Mouse (Mus musculus) layer of hippocampus, postnatal 25 days (tissue): Measurements from ENCODE around the gene Nup188. TPM values are rescaled to one million over a fixed set of nuclear protein-coding genes. Genes with fewer than 3 reads are reported as not detected.

ENCODE experiments used
- DNase-seq, 2 experiments: peaks; one replicate each; pipeline ENCODE4 v3.0.0; 2022; ENCODE audit warnings: mixed read lengths in 2 of 2, low spot score in 1 of 2; ENCODE audit errors: extremely low spot score in 1 of 2
- microRNA-seq, 2 experiments: library from miRNA; unstranded; fragments of <30 nt; microRNA quantifications; one replicate each; pipeline ENCODE4 v1.2.0; 2021
- total RNA-seq, 2 experiments: library from RNA; stranded (reverse); gene quantifications; 2 replicates each; pipeline ENCODE4 v1.2.3; 2021

Nup188 gene
- total RNA-seq, 2 experiments from 2014 or later: 18.7 to 22.0 TPM

- DNase-seq: no peak
These were observed 94.6 kb downstream of the Nup188 start for GRCm38 (mm10) chr2:30380564-30381376.

GRCm38 (mm10) chr2:30381377-30381725 is 95.2 kb downstream of the Nup188 start:
- no peak for DNase-seq

GRCm38 (mm10) chr2:30384814-30385213 is 98.6 kb downstream of the Nup188 start:
- no peak for DNase-seq

- no peak for DNase-seq
These were observed 99.4 kb downstream of the Nup188 start for GRCm38 (mm10) chr2:30385591-30385990.

- no peak for DNase-seq
These were observed 100.7 kb downstream of the Nup188 start for GRCm38 (mm10) chr2:30386913-30387312.

GRCm38 (mm10) chr2:30389000-30389399 is 102.8 kb downstream of the Nup188 start:
- no peak for DNase-seq

GRCm38 (mm10) chr2:30392114-30392576 is 105.9 kb downstream of the Nup188 start, which contains the start of gene Dolpp1:
Dolpp1 (plus strand) TSS chr2:30392254.
- DNase-seq: peak; percentile 82 to 96

- DNase-seq: peak; percentile 37 to 51
These were observed 106.6 kb downstream of the Nup188 start for GRCm38 (mm10) chr2:30392577-30393369.

GRCm38 (mm10) chr2:30393370-30393656 is 107.1 kb downstream of the Nup188 start:
- DNase-seq: no peak

Small RNA genes within 50 kb of the gene (microRNA-seq; reads per million reads assigned to microRNA genes)
- 0 reads per million in 2 experiments for gene Gm47292

Other genes starting within 250 kb of the Nup188 start
- gene Wdr34, start 237.5 kb upstream of the Nup188 start, total RNA-seq: 10 to 100 TPM; 32.5 to 33.0 TPM
- gene Set, start 229.0 kb upstream of the Nup188 start, total RNA-seq: 100 to 1,000 TPM; 187 to 188 TPM
- gene Pkn3, start 208.7 kb upstream of the Nup188 start, total RNA-seq: 1 to 10 TPM; 1.2 to 1.9 TPM
- gene Zdhhc12, start 192.7 kb upstream of the Nup188 start, total RNA-seq: 10 to 100 TPM in 1 of 2 experiments, 1 to 10 TPM in 1; 9.9 to 11.4 TPM
- 100 to 1,000 TPM; 191 to 213 TPM for gene Zer1, start 161.8 kb upstream of the Nup188 start, total RNA-seq
- 10 to 100 TPM; 59.0 to 61.6 TPM for gene Tbc1d13, start 152.7 kb upstream of the Nup188 start, total RNA-seq
- 10 to 100 TPM; 22.7 to 25.0 TPM for gene Endog, start 114.9 kb upstream of the Nup188 start, total RNA-seq
- gene Spout1, start 107.9 kb upstream of the Nup188 start, total RNA-seq: 10 to 100 TPM; 35.1 to 35.4 TPM
- gene Kyat1, start 80.5 kb upstream of the Nup188 start, total RNA-seq: 10 to 100 TPM; 17.1 to 18.4 TPM
- gene Lrrc8a, start 48.7 kb upstream of the Nup188 start, total RNA-seq: 10 to 100 TPM; 57.1 to 60.7 TPM
- gene Gm28035, start 45.8 kb upstream of the Nup188 start, total RNA-seq: 1 to 10 TPM; 6.1 to 7.4 TPM
- 10 to 100 TPM; 18.6 to 24.8 TPM for gene Phyhd1, start 20.2 kb upstream of the Nup188 start, total RNA-seq
- gene Gm28038, start 5.4 kb upstream of the Nup188 start, total RNA-seq: not detected
- gene Dolk, start 63 bp upstream of the Nup188 start, total RNA-seq: 10 to 100 TPM; 24.3 to 25.7 TPM
- gene Sh3glb2, start 72.9 kb downstream of the Nup188 start, total RNA-seq: 100 to 1,000 TPM; 249 to 278 TPM
- gene Miga2, start 77.8 kb downstream of the Nup188 start, total RNA-seq: 100 to 1,000 TPM; 102 to 110 TPM
- 10 to 100 TPM; 25.1 to 27.5 TPM for gene Dolpp1, start 105.9 kb downstream of the Nup188 start, total RNA-seq
- gene Crat, start 129.4 kb downstream of the Nup188 start, total RNA-seq: 10 to 100 TPM; 49.6 to 51.1 TPM
- gene Ptpa, start 129.6 kb downstream of the Nup188 start, total RNA-seq: 100 to 1,000 TPM; 163 to 169 TPM
- gene Ier5l, start 187.8 kb downstream of the Nup188 start, total RNA-seq: 10 to 100 TPM; 12.8 to 13.1 TPM